Mouse (Mus musculus) cortical plate, adult 2 months (tissue): ENCODE measurements around the gene Tctn3.

Source experiments
- CTCF ChIP-seq: fragments of 200-500 bp; IDR thresholded peaks from 2 replicates; pipeline ENCODE4 v1.5.1; 2011; ENCODE audit warnings: mild to moderate bottlenecking, control low read depth, low read length; ENCODE audit not compliant: insufficient read depth; ENCODE audit errors: extremely low read depth
- POLR2A ChIP-seq: fragments of 200-500 bp; IDR thresholded peaks from 2 replicates; pipeline ENCODE4 v1.6.1; 2011; ENCODE audit warnings: mild to moderate bottlenecking, low read length, control low read depth; ENCODE audit not compliant: insufficient read depth; ENCODE audit errors: extremely low read depth

GRCm38 (mm10) chr19:40638582-40638981 lies 26.5 kb upstream of the Tctn3 start:
- TF ChIP-seq CTCF, result no peak
- TF ChIP-seq POLR2A, result no peak
